Mouse (Mus musculus) midbrain, embryonic 11.5 days (tissue): ENCODE data around the gene Acss2. TPM values are rescaled to one million over a fixed set of nuclear protein-coding genes. Genes with fewer than 3 reads are reported as not detected.

ENCODE experiments used
- ATAC-seq: fragments of 200-750 bp; cut with Nextera tagmentation; 2 replicates; pipeline ENCODE4 v1.8.0; 2017; ENCODE audit warnings: moderate TSS enrichment, moderate library complexity; ENCODE audit not compliant: low FRiP score
- DNase-seq: peaks from one replicate; pipeline ENCODE4 v3.0.0; 2015; ENCODE audit warnings: low spot score; ENCODE audit errors: missing footprints
- H3K27ac ChIP-seq: fragments of 300-500 bp; sonication (generic); 2 replicates; pipeline ENCODE4 v1.5.1; 2014; ENCODE audit warnings: low read depth, low read length
- H3K27me3 ChIP-seq: fragments of 300-500 bp; sonication (generic); 2 replicates; pipeline ENCODE4 v1.6.1; 2014; ENCODE audit warnings: mild to moderate bottlenecking, low read length, moderate library complexity, mixed read lengths; ENCODE audit not compliant: control insufficient read depth, insufficient read depth
- H3K36me3 ChIP-seq: fragments of 300-500 bp; sonication (generic); 2 replicates; pipeline ENCODE4 v1.6.1; 2014; ENCODE audit warnings: mild to moderate bottlenecking, low read length, moderate library complexity, mixed read lengths; ENCODE audit not compliant: control insufficient read depth, insufficient read depth
- H3K4me1 ChIP-seq: fragments of 300-500 bp; sonication (generic); 2 replicates; pipeline ENCODE4 v1.6.1; 2014; ENCODE audit warnings: low read length; ENCODE audit not compliant: control insufficient read depth, insufficient read depth
- H3K4me2 ChIP-seq: fragments of 300-500 bp; sonication (generic); 2 replicates; pipeline ENCODE4 v1.6.1; 2014; ENCODE audit warnings: mild to moderate bottlenecking, moderate library complexity
- H3K4me3 ChIP-seq: fragments of 300-500 bp; sonication (generic); 2 replicates; pipeline ENCODE4 v1.5.1; 2014; ENCODE audit warnings: low read depth, low read length
- H3K9ac ChIP-seq: fragments of 300-500 bp; sonication (generic); 2 replicates; pipeline ENCODE4 v1.6.1; 2014; ENCODE audit warnings: low read length
- H3K9me3 ChIP-seq: fragments of 300-500 bp; sonication (generic); 2 replicates; pipeline ENCODE4 v1.6.1; 2016; ENCODE audit warnings: low read length; ENCODE audit not compliant: control insufficient read depth
- WGBS: fragments of 180-500 bp; shearing (Covaris S2); extraction: QIAGEN DNeasy Blood & Tissue Kit; methylation state at CpG from one replicate; pipeline ENCODE4 v1.1.7; 2014; 5-methylcytosine and 5-hydroxymethylcytosine counted together
- polyA plus RNA-seq: library from polyadenylated mRNA; unstranded; fragments of >200 nt; fragmentation: Nextera tagmentation; extraction: Ambion mirVana; gene quantifications from 2 replicates; pipeline ENCODE4 v1.2.1, GENCODE M21; 2014

Acss2 gene
- polyA plus RNA-seq, 1 experiment from 2014 or later = 21.9 TPM

DNA sequence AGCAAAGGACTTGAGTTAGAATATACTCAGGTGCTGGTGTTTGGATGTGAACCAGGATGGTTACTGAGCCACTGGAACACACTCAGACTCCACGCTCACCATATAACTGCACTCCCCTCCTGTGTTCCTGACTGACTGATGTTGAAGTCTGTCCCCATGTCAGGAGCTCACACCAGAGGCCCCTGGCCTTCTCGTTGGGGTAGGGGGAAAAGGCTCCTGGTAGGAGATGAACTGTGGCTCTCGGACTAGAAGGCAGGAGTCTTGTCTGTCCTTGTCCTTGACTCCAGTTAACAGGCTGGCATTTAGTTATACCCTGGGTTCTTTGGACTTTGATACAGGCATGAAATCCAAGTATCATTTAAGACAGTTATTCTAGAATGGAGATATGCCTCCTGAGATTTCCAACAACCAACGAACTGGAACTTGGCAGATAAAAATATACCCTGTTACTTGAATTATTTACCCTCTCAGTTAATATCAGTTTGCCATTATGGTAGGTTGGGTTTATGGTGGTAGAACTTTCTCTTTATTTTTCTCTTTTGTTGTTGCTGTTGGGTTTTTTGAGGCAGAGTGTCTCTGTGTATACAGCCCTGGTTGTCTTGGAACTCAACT lies 64.7 kb downstream of the Acss2 start:
- no peak overlapping the region for H3K4me3 ChIP-seq
- ATAC-seq (no peak), DNase-seq (peak; percentile 41)
- no peaks in the 10 kb centered on the region for H3K27me3 ChIP-seq
- no peak overlapping the region for H3K4me2 ChIP-seq
- H3K9ac ChIP-seq = no peak overlapping the region
- H3K36me3 ChIP-seq = no peaks in the 10 kb centered on the region
- H3K9me3 ChIP-seq = no peaks in the 10 kb centered on the region
- H3K4me1 ChIP-seq = no peaks in the 10 kb centered on the region
- WGBS = 76% methylated on average over 4 of the region's 4 CpGs
- no peak overlapping the region for H3K27ac ChIP-seq

DNA sequence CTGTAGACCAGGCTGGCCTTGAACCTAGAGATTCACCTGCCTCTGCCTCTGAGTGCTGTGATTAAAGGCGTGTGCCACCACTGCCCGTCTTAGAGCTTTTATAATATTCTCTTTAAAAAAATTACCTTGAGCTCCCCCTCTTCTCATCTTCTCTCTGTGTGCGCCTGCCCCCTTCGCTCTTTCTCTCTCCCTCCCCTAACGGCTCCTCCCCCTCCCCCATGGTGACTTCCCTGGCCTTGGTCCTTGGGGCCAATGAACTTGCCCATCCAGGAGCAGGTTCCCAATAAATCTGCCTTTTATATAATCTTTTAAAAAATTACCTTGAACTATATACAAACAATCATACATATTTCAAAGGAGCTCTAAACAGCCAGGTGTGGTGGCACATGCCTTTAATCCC lies 65.2 kb downstream of the Acss2 start:
- Histone ChIP-seq H3K9ac (no peak overlapping the region), H3K4me1 (no peaks in the 10 kb centered on the region)

DNA sequence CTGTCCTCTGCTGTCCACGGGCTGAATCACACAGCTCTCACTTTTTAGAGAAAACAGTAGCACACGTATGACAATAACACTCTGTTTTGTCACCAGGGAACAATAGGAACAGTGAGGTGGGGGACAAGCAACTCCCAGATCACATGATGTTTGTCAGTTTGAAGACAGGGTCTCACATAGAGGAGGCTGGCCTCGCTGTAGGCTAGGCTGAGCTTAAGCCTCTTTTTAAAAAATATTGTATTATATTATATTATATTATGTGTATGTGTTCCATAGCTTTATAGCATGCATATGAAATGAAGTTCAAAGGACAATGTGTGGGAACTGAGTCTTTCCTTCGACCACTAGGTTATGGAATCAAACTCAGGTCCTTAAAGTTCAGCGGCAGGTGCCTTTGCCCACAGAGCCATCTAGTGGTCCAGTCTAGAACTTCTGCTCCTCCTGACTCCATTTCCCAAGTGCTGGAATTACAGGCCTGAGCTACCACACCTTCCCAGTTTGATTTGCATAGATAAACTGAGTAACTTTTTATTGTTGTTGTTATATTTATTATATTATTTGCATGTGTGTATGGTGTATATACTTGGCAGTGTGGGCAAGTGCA lies 66.3 kb downstream of the Acss2 start:
- no peak overlapping the region for H3K4me2 ChIP-seq
- H3K27ac ChIP-seq = no peak overlapping the region
- H3K4me3 ChIP-seq = no peak overlapping the region
- H3K27me3 ChIP-seq = no peaks in the 10 kb centered on the region
- H3K9ac ChIP-seq = no peak overlapping the region
- no peaks in the 10 kb centered on the region for H3K4me1 ChIP-seq
- no peaks in the 10 kb centered on the region for H3K9me3 ChIP-seq
- DNase-seq = peak; percentile 97
- WGBS = 41% methylated on average over 5 of the region's 5 CpGs
- no peaks in the 10 kb centered on the region for H3K36me3 ChIP-seq
- 0 out of 2 replicates have a peak, but pooled peaks have one; percentile 24 for ATAC-seq

More for the DNA sequence above, 65.2 kb downstream of the Acss2 start:
- DNase-seq = no peak
- H3K4me3 ChIP-seq = no peak overlapping the region
- no peak overlapping the region for H3K27ac ChIP-seq
- H3K9me3 ChIP-seq = no peaks in the 10 kb centered on the region
- WGBS = 86% methylated on average over 5 of the region's 5 CpGs
- no peaks in the 10 kb centered on the region for H3K36me3 ChIP-seq
- H3K4me2 ChIP-seq = no peak overlapping the region
- no peaks in the 10 kb centered on the region for H3K27me3 ChIP-seq
- ATAC-seq = no peak

DNA sequence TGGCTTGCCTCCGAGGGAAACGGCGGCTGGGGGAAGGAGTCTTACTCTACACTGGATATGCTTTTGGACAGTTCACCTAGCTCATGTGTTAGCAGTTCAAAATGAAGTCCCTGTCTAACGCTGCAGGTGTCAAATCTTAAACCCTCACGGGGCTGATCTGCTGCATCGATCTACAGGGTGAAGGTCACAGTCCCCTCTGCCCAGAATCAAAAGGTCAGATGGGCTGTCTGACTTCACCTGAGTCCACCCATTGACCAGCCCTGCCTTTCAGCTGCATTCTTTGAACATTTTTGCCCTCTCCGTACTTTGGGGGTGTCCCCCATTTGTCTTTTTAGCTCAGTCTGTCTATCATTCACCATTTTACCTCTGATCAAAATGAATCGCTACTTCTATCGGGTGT lies 67.3 kb downstream of the Acss2 start:
- Histone ChIP-seq H3K36me3 (no peaks in the 10 kb centered on the region), H3K4me1 (no peaks in the 10 kb centered on the region), H3K27me3 (no peaks in the 10 kb centered on the region), H3K9me3 (no peaks in the 10 kb centered on the region), H3K9ac (no peak overlapping the region), H3K27ac (no peak overlapping the region), H3K4me3 (no peak overlapping the region), H3K4me2 (no peak overlapping the region)
- no peak for DNase-seq
- no peak for ATAC-seq
- 57% methylated on average over 9 of the region's 9 CpGs for WGBS

DNA sequence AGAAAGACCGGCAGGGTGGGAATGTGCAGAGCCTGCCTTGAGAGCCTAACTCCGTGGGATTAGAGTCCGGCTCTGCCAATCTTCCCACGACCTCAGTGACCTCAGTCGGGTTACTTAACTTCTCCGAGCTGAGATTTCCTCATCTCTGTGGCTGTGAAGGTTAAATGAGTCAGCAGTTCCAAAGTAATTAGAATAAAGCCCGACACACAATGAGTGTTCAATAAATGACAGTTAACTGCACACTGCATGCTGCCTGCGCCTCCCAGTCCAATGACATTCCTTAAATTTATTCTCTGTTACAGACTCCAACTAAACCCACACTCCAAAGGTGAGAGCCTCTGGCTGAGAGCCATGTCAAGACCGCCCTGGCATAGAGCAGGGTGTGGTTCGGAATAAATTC lies 67.7 kb downstream of the Acss2 start:
- H3K27ac ChIP-seq = no peak overlapping the region
- 37% methylated on average over 10 of the region's 10 CpGs for WGBS
- DNase-seq (no peak), ATAC-seq (no peak)
- H3K4me3 ChIP-seq = no peak overlapping the region
- no peak overlapping the region for H3K9ac ChIP-seq
- no peak overlapping the region for H3K4me2 ChIP-seq
- H3K4me1 ChIP-seq = no peaks in the 10 kb centered on the region
- H3K27me3 ChIP-seq = no peaks in the 10 kb centered on the region
- H3K36me3 ChIP-seq = no peaks in the 10 kb centered on the region
- H3K9me3 ChIP-seq = no peaks in the 10 kb centered on the region

DNA sequence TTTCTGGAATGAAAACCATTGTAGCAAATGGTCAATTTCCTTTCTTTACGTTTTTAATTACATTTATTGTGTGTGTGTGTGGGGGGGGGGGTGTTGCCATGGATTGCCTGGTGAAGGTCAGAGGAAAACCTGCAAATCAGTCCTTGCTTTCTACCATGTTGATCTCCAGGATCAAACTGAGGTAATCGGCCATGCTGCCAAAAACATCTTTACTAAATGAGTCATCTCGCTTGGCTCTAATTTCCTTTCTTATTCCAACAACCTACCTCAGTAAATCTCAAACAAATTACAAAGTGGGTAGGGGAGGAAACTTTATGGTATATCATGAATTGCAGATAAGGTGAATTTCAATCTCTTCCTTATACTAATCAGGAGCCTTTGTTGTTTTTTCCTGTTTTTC lies 70.4 kb downstream of the Acss2 start:
- no peak overlapping the region for H3K4me2 ChIP-seq
- no peak overlapping the region for H3K9ac ChIP-seq
- no peak overlapping the region for H3K4me3 ChIP-seq
- no peaks in the 10 kb centered on the region for H3K27me3 ChIP-seq
- no peak overlapping the region for H3K27ac ChIP-seq
- H3K36me3 ChIP-seq = no peaks in the 10 kb centered on the region
- DNase-seq (no peak), ATAC-seq (no peak)
- 78% methylated on average over 3 of the region's 3 CpGs for WGBS
- H3K4me1 ChIP-seq = peaks cover 4% of the 10 kb centered on the region
- no peaks in the 10 kb centered on the region for H3K9me3 ChIP-seq

DNA sequence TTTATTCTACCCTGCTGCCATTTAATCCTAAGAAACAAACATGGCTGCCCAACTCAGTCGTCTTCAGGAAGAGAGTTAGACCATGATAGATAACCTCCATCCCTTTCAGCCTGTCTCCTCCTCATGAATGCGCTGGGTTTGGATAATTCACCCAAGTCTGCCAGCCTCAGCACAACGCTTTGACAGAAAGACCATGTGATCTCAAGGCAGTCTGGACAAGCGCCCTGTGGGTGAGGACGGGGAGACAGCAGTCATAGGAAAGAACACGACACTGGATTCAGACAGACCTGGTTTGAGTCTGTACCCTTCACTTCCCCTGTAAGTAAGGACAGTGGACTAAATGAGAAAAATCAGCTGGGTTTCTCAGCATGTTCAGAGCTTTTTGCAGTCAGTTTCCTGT lies 71.8 kb downstream of the Acss2 start:
- H3K4me3 ChIP-seq = no peak overlapping the region
- H3K9me3 ChIP-seq = no peaks in the 10 kb centered on the region

DNA sequence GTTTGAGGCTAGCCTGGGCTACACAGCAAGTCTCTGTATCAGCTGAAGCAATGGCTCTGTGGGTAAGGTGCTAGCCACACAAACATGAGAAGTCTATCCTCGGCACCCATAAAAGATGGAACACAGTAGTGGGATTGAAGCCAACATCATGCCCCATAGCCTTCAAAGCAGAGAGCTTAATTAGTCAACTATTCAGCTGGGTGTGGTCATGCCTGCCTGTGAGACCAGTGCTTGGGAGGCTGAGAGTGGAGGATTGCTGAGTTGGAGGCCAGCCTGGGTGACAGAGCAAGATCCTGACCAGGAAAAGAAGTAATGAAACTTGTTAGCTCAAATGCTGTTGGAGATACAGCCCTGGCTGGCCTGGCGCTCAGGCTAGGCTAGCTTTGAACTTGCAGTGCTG lies 73.1 kb downstream of the Acss2 start:
- Histone ChIP-seq H3K27ac (no peak overlapping the region), H3K4me3 (no peak overlapping the region), H3K9ac (no peak overlapping the region), H3K4me1 (peaks cover 4% of the 10 kb centered on the region), H3K27me3 (no peaks in the 10 kb centered on the region), H3K9me3 (no peaks in the 10 kb centered on the region), H3K36me3 (no peaks in the 10 kb centered on the region), H3K4me2 (no peak overlapping the region)
- ATAC-seq (no peak), DNase-seq (no peak)
- 89% methylated on average over 2 of the region's 2 CpGs for WGBS

More for the DNA sequence above, 71.8 kb downstream of the Acss2 start:
- H3K9ac ChIP-seq = no peak overlapping the region
- no peak for DNase-seq
- H3K4me2 ChIP-seq = no peak overlapping the region
- no peaks in the 10 kb centered on the region for H3K27me3 ChIP-seq
- no peak for ATAC-seq
- H3K36me3 ChIP-seq = no peaks in the 10 kb centered on the region
- no peak overlapping the region for H3K27ac ChIP-seq
- 75% methylated on average over 6 of the region's 6 CpGs for WGBS
- H3K4me1 ChIP-seq = peaks cover 4% of the 10 kb centered on the region

DNA sequence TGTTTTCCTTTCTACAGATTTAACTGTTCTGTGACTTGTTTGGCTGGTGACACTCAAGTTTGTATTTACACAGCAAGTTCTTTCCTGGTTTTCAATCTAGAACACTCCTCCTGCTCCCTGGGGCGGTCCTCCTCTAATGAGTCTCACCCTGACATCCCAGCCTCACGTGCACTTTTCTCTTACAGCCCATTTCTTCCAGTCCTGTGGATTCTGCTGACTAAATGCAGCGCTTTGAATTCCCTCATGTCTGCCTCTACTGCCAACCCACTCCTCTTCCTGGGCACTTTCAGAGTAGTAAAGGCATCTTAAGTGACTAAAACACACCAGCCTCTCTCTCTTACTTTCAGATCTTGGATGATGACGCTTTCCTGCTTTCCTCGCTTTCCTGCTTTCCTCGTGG lies 73.9 kb downstream of the Acss2 start:
- Histone ChIP-seq H3K9me3 (no peaks in the 10 kb centered on the region), H3K4me1 (peaks cover 4% of the 10 kb centered on the region), H3K36me3 (no peaks in the 10 kb centered on the region), H3K27ac (no peak overlapping the region), H3K27me3 (no peaks in the 10 kb centered on the region), H3K9ac (peak overlapping the region; percentile 76), H3K4me2 (peak overlapping the region; percentile 75), H3K4me3 (peak overlapping the region; percentile 57)
- no peak for ATAC-seq
- WGBS = 6% methylated on average over 6 of the region's 6 CpGs
- no peak for DNase-seq
